Mouse (Mus musculus) CH12.LX (cell line): Measurements from ENCODE around the gene Sox2. TPM values are rescaled to one million over a fixed set of nuclear protein-coding genes. Genes with fewer than 3 reads are reported as not detected.

Experiments
- DNase-seq: peaks from one replicate; pipeline ENCODE4 v3.0.0-alpha.2; 2013; ENCODE audit errors: extremely low read depth
- H3K27ac ChIP-seq: 2 replicates; pipeline ENCODE4 v1.5.1; 2012; ENCODE audit warnings: low read depth, mild to moderate bottlenecking, control low read depth, moderate library complexity; ENCODE audit not compliant: insufficient read depth
- H3K27me3 ChIP-seq: replicated peaks from 2 replicates; pipeline ENCODE3; 2012; ENCODE audit warnings: inconsistent platforms
- H3K36me3 ChIP-seq, 2 experiments: replicated peaks in 1 of 2; 2 replicates each; pipeline versions ENCODE3 to v1.6.1; 2012; ENCODE audit warnings: inconsistent platforms in 1 of 2, low read length in 1 of 2, mild to moderate bottlenecking in 1 of 2, mixed read lengths in 1 of 2, moderate library complexity in 1 of 2; ENCODE audit not compliant: control insufficient read depth in 1 of 2, insufficient read depth in 1 of 2
- H3K4me1 ChIP-seq, 2 experiments: 2 replicates each; pipeline ENCODE4 v1.6.1; 2012; ENCODE audit warnings: inconsistent platforms in 1 of 2, moderate library complexity in 1 of 2; ENCODE audit not compliant: insufficient read depth in 2 of 2, control insufficient read depth in 1 of 2
- H3K4me2 ChIP-seq: 2 replicates; pipeline ENCODE4 v1.6.1; 2012; ENCODE audit warnings: low read depth, mild to moderate bottlenecking, control low read depth; ENCODE audit not compliant: poor library complexity, insufficient read depth, severe bottlenecking
- H3K4me3 ChIP-seq, 3 experiments: fragments of 150-350 bp in 1 of 3; sonication (generic) in 1 of 3; replicated peaks in 1 of 3; 2 replicates each; pipeline versions ENCODE3 to v1.5.1; 2011 to 2012; ENCODE audit warnings: low read depth in 2 of 3, low read length in 2 of 3, mild to moderate bottlenecking in 2 of 3, moderate library complexity in 2 of 3, control low read depth in 1 of 3, improper control_type of control experiment in 1 of 3, inconsistent platforms in 1 of 3, mixed read lengths in 1 of 3; ENCODE audit not compliant: poor library complexity in 1 of 3
- H3K79me2 ChIP-seq: replicated peaks from 2 replicates; pipeline ENCODE4 v1.6.1; 2012; ENCODE audit warnings: mild to moderate bottlenecking, moderate library complexity; ENCODE audit not compliant: control insufficient read depth, poor library complexity, insufficient read depth, severe bottlenecking; ENCODE audit errors: extremely low read depth
- H3K9ac ChIP-seq: 2 replicates; pipeline ENCODE4 v1.6.1; 2012; ENCODE audit warnings: low read depth, mild to moderate bottlenecking, control low read depth, moderate library complexity; ENCODE audit not compliant: insufficient read depth
- H3K9me3 ChIP-seq: replicated peaks from 2 replicates; pipeline ENCODE3; 2012; ENCODE audit warnings: low read length, inconsistent platforms, mixed read lengths
- BHLHE40 ChIP-seq: IDR thresholded peaks from 2 replicates; pipeline ENCODE4 v1.6.1; 2011; ENCODE audit warnings: mild to moderate bottlenecking, low read depth, low read length, improper control_type of control experiment
- CHD2 ChIP-seq: IDR thresholded peaks from 2 replicates; pipeline ENCODE4 v1.6.1; 2011; ENCODE audit warnings: low read length, improper control_type of control experiment
- E2F4 ChIP-seq: IDR thresholded peaks from 2 replicates; pipeline ENCODE4 v1.6.1; 2011; ENCODE audit warnings: low read depth, low read length, improper control_type of control experiment; ENCODE audit not compliant: insufficient replicate concordance
- ELF1 ChIP-seq: IDR thresholded peaks from 2 replicates; pipeline ENCODE4 v1.6.1; 2014; ENCODE audit warnings: low read depth, mild to moderate bottlenecking, inconsistent platforms, low read length, improper control_type of control experiment
- EP300 ChIP-seq: IDR thresholded peaks from 2 replicates; pipeline ENCODE4 v1.6.1; 2011; ENCODE audit warnings: low read length, improper control_type of control experiment
- GABPA ChIP-seq: IDR thresholded peaks from 2 replicates; pipeline ENCODE4 v1.6.1; 2012; ENCODE audit warnings: low read depth, low read length, improper control_type of control experiment, inconsistent platforms; ENCODE audit not compliant: insufficient replicate concordance
- HCFC1 ChIP-seq: IDR thresholded peaks from 2 replicates; pipeline ENCODE4 v1.6.1; 2012; ENCODE audit warnings: low read depth, mild to moderate bottlenecking, inconsistent platforms, low read length, improper control_type of control experiment
- IRF4 ChIP-seq: IDR thresholded peaks from 2 replicates; pipeline ENCODE4 v1.6.1; 2014; ENCODE audit warnings: low read depth, mild to moderate bottlenecking, inconsistent platforms, low read length, improper control_type of control experiment
- JUN ChIP-seq: IDR thresholded peaks from 2 replicates; pipeline ENCODE4 v1.6.1; 2011; ENCODE audit warnings: low read depth, mild to moderate bottlenecking, low read length, improper control_type of control experiment, moderate library complexity; ENCODE audit not compliant: insufficient read depth
- JUND ChIP-seq: conservative IDR thresholded peaks from 2 replicates; pipeline ENCODE4 v1.6.1; 2011; ENCODE audit warnings: low read depth, low read length, improper control_type of control experiment
- KAT2A ChIP-seq: IDR thresholded peaks from 2 replicates; pipeline ENCODE4 v1.6.1; 2012; ENCODE audit warnings: low read length, improper control_type of control experiment, inconsistent platforms; ENCODE audit not compliant: insufficient replicate concordance
- MAFK ChIP-seq: IDR thresholded peaks from 2 replicates; pipeline ENCODE4 v1.6.1; 2011; ENCODE audit warnings: low read length, improper control_type of control experiment; ENCODE audit not compliant: insufficient replicate concordance
- MAZ ChIP-seq: IDR thresholded peaks from 2 replicates; pipeline ENCODE4 v1.6.1; 2012; ENCODE audit warnings: low read depth, mild to moderate bottlenecking, inconsistent platforms, low read length, improper control_type of control experiment, moderate library complexity
- MXI1 ChIP-seq: IDR thresholded peaks from 2 replicates; pipeline ENCODE4 v1.6.1; 2011; ENCODE audit warnings: mild to moderate bottlenecking, low read depth, low read length, improper control_type of control experiment
- MYC ChIP-seq: IDR thresholded peaks from 2 replicates; pipeline ENCODE4 v1.6.1; 2011; ENCODE audit warnings: low read depth, mild to moderate bottlenecking, improper control_type of control experiment, low read length
- NELFE ChIP-seq: IDR thresholded peaks from 2 replicates; pipeline ENCODE4 v1.6.1; 2011; ENCODE audit warnings: low read depth, low read length, improper control_type of control experiment
- NRF1 ChIP-seq: IDR thresholded peaks from 2 replicates; pipeline ENCODE4 v1.6.1; 2014; ENCODE audit warnings: low read depth, mild to moderate bottlenecking, inconsistent platforms, low read length, improper control_type of control experiment, moderate library complexity
- PAX5 ChIP-seq: IDR thresholded peaks from 2 replicates; pipeline ENCODE4 v1.6.1; 2012; ENCODE audit warnings: low read length, inconsistent platforms, mixed read lengths
- POLR2A ChIP-seq: IDR thresholded peaks from 2 replicates; pipeline ENCODE4 v1.6.1; 2011; ENCODE audit warnings: low read depth, mild to moderate bottlenecking, improper control_type of control experiment, low read length
- POLR2AphosphoS2 ChIP-seq: IDR thresholded peaks from 2 replicates; pipeline ENCODE4 v1.6.1; 2011; ENCODE audit warnings: low read depth, low read length, improper control_type of control experiment
- RCOR1 ChIP-seq: conservative IDR thresholded peaks from 2 replicates; pipeline ENCODE4 v1.6.1; 2012; ENCODE audit warnings: low read depth, mild to moderate bottlenecking, inconsistent platforms, low read length, improper control_type of control experiment
- TBP ChIP-seq: conservative IDR thresholded peaks from 2 replicates; pipeline ENCODE4 v1.6.1; 2011; ENCODE audit warnings: low read depth, low read length, improper control_type of control experiment
- TCF12 ChIP-seq: IDR thresholded peaks from 2 replicates; pipeline ENCODE4 v1.6.1; 2014; ENCODE audit warnings: low read depth, mild to moderate bottlenecking, inconsistent platforms, low read length, improper control_type of control experiment
- UBTF ChIP-seq: IDR thresholded peaks from 2 replicates; pipeline ENCODE4 v1.6.1; 2012; ENCODE audit warnings: low read depth, mild to moderate bottlenecking, inconsistent platforms, low read length, improper control_type of control experiment, moderate library complexity
- USF1 ChIP-seq: IDR thresholded peaks from 2 replicates; pipeline ENCODE4 v1.6.1; 2014; ENCODE audit warnings: low read depth, mild to moderate bottlenecking, inconsistent platforms, low read length, improper control_type of control experiment
- ZC3H11A ChIP-seq: IDR thresholded peaks from 2 replicates; pipeline ENCODE4 v1.6.1; 2012; ENCODE audit warnings: low read depth, mild to moderate bottlenecking, inconsistent platforms, low read length, improper control_type of control experiment
- ZMIZ1 ChIP-seq: IDR thresholded peaks from 2 replicates; pipeline ENCODE4 v1.6.1; 2012; ENCODE audit warnings: low read depth, mild to moderate bottlenecking, inconsistent platforms, low read length, improper control_type of control experiment
- dilution Hi-C: fragments of 300-500 bp; cut with MboI; formaldehyde crosslinking; loops from 2 replicates; pipeline ENCODE4 v1.14.3; 2020; ENCODE audit warnings: low sequenced_read_pairs; ENCODE audit not compliant: extremely low pct_unique_long_range_greater_than_20kb, extremely low pct_ligation_motif_present
- in situ Hi-C: fragments of 300-500 bp; cut with MboI; formaldehyde crosslinking; loops from 3 replicates; pipeline ENCODE4 v1.14.3; 2019; ENCODE audit warnings: low sequenced_read_pairs, low pct_ligation_motif_present, low pct_unique_long_range_greater_than_20kb, mixed read lengths
- polyA plus RNA-seq: library from polyadenylated mRNA; unstranded; fragments of >175 nt; gene quantifications from 2 replicates; pipeline ENCODE4 v1.2.1, GENCODE M21; 2012; ENCODE audit warnings: low read depth; ENCODE audit not compliant: insufficient read length
- total RNA-seq, 2 experiments: library from RNA; depleted of rRNA; stranded (reverse); fragments of 300-350 nt in 1 of 2; fragments of >200 nt in 1 of 2; gene quantifications; 2 replicates each; pipeline ENCODE4 v1.2.3; 2012 to 2014

The Sox2 gene
- total and polyA plus RNA-seq, 3 experiments, result not detected

- no peak for TF ChIP-seq E2F4
- no peak for TF ChIP-seq NRF1
- TF ChIP-seq RCOR1, result no peak
- TF ChIP-seq MAZ, result no peak
- no peak for TF ChIP-seq NELFE
- no peak for TF ChIP-seq UBTF
- TF ChIP-seq MYC, result no peak
- no peak for TF ChIP-seq POLR2AphosphoS2
- no peak for TF ChIP-seq ELF1
- no peak for TF ChIP-seq BHLHE40
- no peak for TF ChIP-seq JUN
- TF ChIP-seq PAX5, result no peak
- TF ChIP-seq GABPA, result no peak
- TF ChIP-seq CHD2, result no peak
- TF ChIP-seq ZC3H11A, result no peak
- TF ChIP-seq IRF4, result no peak
- TF ChIP-seq TCF12, result no peak
- TF ChIP-seq USF1, result no peak
- TF ChIP-seq MXI1, result no peak
- TF ChIP-seq, all 38 proteins: peak for 0
- dilution Hi-C loops (no loop called here), in situ Hi-C loops (no loop called here)
- Histone ChIP-seq H3K4me3 (no peak overlapping the region), H3K79me2 (no peaks in the 10 kb centered on the region), H3K27me3 (no peaks in the 10 kb centered on the region), H3K9ac (no peak overlapping the region), H3K4me2 (no peak overlapping the region), H3K9me3 (peaks cover 48% of the 10 kb centered on the region), H3K4me1 (no peaks in the 10 kb centered on the region), H3K36me3 (no peaks in the 10 kb centered on the region), H3K27ac (no peak overlapping the region)
- DNase-seq, result no peak
Measured at GRCm38 (mm10) chr3:34637926-34638325, 12.3 kb upstream of the Sox2 start.

- DNase-seq, result no peak
- H3K27ac ChIP-seq, result no peak overlapping the region
- no peaks in the 10 kb centered on the region for H3K4me1 ChIP-seq
- H3K27me3 ChIP-seq, result no peaks in the 10 kb centered on the region
- dilution Hi-C loops, result no loop called here
- in situ Hi-C loops, result no loop called here
- no peak overlapping the region for H3K4me2 ChIP-seq
- H3K9me3 ChIP-seq, result peaks cover 50% of the 10 kb centered on the region
- no peak overlapping the region for H3K4me3 ChIP-seq
- no peaks in the 10 kb centered on the region for H3K79me2 ChIP-seq
- no peak overlapping the region for H3K9ac ChIP-seq
- TF ChIP-seq HCFC1 (no peak), USF1 (no peak), ZC3H11A (no peak), ZMIZ1 (no peak), KAT2A (no peak), JUND (no peak), TBP (no peak), MAFK (no peak), MAZ (no peak), POLR2AphosphoS2 (no peak), ELF1 (no peak), POLR2A (no peak), EP300 (no peak)
- H3K36me3 ChIP-seq, result no peaks in the 10 kb centered on the region
Measured at GRCm38 (mm10) chr3:34638344-34638743, 11.9 kb upstream of the Sox2 start.
